Mouse (Mus musculus) neutrophil, adult 5-6 weeks (primary cell): ENCODE results near the gene Lime1. TPM values are rescaled to one million over a fixed set of nuclear protein-coding genes. Genes with fewer than 3 reads are reported as not detected.

Source experiments
- ATAC-seq: fragments of 151-379, 151-347 bp; 2 replicates; pipeline ENCODE4 v1.8.0; 2017; ENCODE audit warnings: mild to moderate bottlenecking, moderate TSS enrichment; ENCODE audit not compliant: insufficient number of reproducible peaks, poor library complexity, low FRiP score, severe bottlenecking; ENCODE audit errors: extremely low read depth
- total RNA-seq: library from RNA; stranded (forward); fragments of 200-1000 nt; gene quantifications from 2 replicates; pipeline ENCODE4 v1.2.3, GENCODE M21; 2017

The Lime1 gene
- 54.9 and 70.6 TPM in 2 replicates for total RNA-seq

DNA sequence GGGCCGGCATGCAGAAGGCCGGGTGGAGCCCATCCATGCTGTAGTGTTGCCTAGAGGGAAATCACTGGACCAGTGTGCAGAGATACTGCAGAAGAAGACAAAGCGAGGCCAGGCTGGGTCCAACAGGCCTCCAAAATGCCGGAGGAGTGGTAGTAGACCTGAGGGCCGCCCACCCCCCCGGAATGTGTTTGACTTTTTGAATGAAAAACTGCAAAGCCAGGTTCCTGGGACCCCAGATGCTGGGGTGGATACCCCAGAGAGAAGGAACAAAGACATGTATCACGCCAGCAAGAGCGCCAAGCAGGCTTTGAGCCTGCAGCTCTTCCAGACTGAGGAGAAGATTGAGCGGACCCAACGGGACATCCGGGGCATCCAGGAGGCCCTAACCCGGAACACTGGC lies at the start of gene Lime1:
Lime1 (plus strand) TSS at position 301 of the 400 bp plus-strand sequence.
- no peak for ATAC-seq

DNA sequence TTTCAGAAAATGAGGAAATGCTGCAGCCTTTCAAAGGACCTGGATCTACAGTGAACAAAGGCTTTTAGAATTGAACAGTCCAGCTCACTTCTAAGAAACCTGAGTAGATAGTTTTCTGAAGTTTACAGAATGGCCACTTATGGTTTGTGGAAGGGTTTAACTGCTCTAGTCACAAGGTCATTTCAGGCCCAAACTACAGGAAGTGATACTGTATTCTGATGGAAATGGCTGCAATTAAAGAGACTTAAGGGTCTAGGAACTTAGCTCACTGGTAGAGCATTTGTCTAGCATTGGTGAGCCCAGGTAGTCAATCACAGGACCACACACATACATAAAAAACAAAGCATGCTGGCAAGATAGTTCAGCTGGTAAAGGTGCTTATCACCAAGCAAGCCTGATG lies 47.3 kb upstream of the Lime1 start:
- no peak for ATAC-seq

- ATAC-seq, result peak; percentile 91
Observed at GRCm38 (mm10) chr2:181334023-181334422, 45.9 kb upstream of the Lime1 start.

GRCm38 (mm10) chr2:181340426-181340825 lies 39.5 kb upstream of the Lime1 start:
- ATAC-seq, result no peak

DNA sequence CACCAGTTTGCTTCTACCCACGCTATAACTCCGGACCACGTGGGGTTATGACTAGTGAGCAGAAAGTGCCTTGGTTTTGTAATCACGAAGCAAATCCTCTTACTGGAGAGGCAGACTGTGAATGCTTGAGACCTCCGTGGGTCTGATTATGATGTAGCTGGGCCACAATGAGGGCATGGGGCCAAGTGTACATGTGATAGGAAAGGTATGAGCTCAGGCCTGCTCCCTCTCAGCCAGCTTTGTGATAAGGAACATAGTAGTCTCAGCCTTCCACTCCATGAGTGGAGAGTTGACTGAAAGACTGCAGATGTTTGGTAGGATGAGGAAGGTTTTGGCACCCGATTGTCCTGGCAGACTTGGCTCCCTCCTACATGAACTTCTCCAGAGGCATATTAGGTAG lies 37.1 kb upstream of the Lime1 start:
- ATAC-seq, result no peak

GRCm38 (mm10) chr2:181356780-181357179 lies 23.1 kb upstream of the Lime1 start:
- no peak for ATAC-seq

DNA sequence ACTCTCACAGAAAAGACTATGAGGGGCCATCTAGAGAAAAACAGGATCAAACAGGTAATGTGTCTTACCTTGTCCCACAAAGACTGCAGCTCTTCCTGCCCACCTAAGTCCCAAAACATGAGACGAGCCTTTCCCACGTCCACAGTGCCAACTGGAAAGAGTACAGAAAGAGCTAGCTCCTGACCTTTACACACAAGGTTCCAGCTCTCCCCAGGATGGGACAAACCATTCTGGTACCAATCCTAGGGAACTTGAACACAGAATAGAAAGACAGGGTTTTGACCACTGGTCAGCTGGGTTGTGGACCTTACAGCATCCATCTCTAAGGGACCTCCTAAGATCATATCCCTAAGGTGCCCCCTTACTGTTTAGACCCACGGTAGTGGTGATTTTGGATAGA lies 15.9 kb upstream of the Lime1 start:
- no peak for ATAC-seq

DNA sequence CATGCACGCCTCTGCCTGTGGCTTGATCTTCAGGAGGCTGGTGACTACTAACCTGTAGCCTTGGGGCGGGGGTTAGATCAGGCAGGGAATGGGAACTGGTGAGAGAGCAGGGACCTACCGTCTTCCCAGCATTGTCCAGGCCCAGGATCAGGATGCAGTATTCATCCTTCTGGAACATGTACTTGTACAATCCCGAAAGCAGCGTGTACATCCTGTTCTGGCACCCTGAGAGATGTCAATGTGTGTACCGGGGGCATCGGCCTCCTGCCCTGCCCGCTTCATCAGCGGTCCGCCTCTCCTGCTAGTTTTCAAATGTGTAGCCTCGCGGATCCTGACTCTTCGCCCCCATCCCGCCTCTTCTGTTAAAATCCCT lies 15.4 kb upstream of the Lime1 start:
- no peak for ATAC-seq

DNA sequence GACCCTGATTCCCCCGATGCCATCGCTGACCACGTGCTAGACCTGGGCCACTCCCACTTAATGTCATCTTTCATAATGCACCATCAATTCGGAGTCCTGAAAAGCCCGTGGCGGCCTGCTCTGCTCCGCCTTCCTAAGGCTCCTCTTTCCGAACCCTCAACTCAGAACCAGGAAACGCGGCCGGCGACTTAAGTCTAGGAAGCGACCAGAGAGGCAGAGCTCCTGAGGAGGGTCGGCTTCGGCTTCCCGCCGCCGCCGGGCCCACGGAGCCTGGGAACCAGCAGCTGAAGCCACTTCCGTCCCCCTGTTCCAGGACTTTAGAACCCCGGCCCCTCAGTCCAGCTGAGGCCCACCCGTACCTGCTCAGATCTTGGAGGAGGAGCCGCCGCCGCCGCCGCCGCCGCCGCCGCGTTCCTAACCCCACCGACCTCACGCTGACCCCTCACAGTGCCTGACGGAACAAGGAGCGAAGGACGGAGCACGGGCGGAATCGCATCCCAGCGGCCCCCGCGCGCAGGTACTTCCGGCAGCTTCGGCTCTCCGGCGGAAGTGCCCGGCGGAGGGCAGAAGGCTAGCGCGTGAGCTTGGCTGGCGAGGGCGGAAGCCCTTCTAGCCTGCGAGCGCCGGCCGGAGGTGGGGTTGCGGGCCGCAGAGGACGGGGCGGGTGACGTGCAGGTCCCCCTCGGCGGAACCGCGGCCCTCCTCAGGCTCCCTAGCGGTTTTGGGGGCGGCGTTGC lies 14.8 kb upstream of the Lime1 start, which contains the start of the genes Zgpat and Arfrp1:
Zgpat (plus strand) TSS at position 69 of the 737 bp plus-strand sequence.
Arfrp1 (minus strand) TSS at position 545 of the 737 bp plus-strand sequence.
- peak; percentile 86 for ATAC-seq

- ATAC-seq, result peak; percentile 14; the same call in 1 of the 2 replicates
Observed at GRCm38 (mm10) chr2:181365655-181366075, 14.2 kb upstream of the Lime1 start.

- ATAC-seq, result no peak
Observed at GRCm38 (mm10) chr2:181370001-181370400, 9.9 kb upstream of the Lime1 start.

GRCm38 (mm10) chr2:181375787-181376186 lies 4.1 kb upstream of the Lime1 start:
- ATAC-seq, result peak; percentile 46; the same call in 1 of the 2 replicates

DNA sequence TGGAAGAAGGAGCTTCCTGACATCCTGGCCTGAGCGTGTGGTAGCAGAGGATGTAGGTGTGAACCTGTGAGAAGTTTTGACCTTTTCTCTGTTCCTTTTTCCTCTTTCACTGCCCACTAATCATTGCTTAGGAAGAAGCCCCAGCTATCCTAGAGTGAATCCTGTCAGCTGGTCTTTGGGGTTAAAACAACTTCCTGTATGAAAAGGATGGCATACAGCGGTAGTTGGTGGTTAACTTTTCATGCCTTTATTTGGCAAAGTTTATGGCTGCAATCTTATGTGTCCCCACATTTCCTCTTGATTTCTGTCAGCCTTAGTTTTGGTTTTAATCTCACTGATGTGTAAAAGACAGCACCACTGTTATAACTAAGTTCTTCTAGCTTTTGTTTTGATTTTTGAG lies 2.6 kb upstream of the Lime1 start:
- ATAC-seq, result no peak

DNA sequence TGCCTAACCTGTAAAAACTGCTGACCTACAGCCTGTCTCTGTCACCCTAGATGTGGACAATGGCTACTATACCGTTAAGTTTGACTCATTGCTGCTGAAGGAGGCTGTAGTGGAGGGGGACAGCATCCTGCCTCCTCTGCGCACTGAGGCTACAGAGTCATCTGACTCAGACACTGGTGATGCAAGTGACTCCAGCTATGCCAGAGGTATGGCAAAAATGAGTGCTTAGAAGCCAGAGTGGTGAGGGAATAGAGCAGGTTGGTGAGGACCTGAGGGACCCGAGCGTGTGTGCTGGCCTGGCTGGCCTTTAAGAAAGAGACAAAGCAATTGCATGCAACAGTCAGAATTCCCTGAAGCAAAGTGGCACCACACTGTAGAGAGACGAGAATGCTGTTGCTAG lies 1.2 kb upstream of the Lime1 start:
- no peak for ATAC-seq

DNA sequence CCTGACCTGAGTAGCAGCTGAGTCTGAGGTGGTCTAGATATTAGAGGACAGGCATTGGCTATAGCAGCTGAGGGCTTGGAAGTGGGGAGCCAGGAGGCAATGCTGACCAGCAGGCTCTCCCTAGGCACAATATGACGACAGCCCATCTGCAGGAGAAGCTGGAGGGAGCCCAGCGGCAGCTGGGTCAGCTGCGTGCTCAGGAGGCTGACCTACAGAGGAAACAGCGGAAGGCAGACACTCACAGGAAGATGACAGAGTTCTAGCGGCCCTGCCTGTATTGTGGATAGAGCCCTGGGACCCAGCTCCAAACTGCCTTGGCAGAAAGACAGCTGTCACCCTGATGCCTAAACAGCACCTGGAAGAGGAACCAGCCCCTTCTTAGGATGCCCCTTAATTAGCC lies 373 bp downstream of the Lime1 start:
- ATAC-seq, result no peak

GRCm38 (mm10) chr2:181381107-181381506 lies 1.2 kb downstream of the Lime1 start:
- ATAC-seq, result peak; percentile 40; the same call in 1 of the 2 replicates

GRCm38 (mm10) chr2:181381631-181382306 lies 1.9 kb downstream of the Lime1 start:
- ATAC-seq, result no peak

DNA sequence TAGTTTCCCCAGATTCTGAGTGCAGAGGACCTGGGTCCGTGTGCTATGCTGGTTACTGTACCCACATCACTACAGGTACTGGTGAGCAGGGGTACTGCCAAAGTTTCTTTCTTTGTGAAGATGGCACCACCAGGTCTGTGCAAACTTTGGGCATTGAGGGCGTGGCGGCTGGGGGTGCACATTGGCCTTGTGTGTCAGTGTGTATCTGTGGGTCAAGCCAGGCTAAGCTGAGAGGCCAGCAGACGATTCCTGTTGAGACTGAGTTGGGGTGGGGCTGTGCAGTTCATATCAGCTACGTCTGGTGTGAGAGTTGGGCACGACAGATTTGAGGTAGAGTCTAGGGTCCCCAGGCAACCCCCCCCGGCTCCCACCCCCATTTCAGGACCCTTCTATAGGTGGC lies 4.6 kb downstream of the Lime1 start:
- ATAC-seq, result no peak

GRCm38 (mm10) chr2:181384919-181385391 lies 5.1 kb downstream of the Lime1 start:
- no peak for ATAC-seq

DNA sequence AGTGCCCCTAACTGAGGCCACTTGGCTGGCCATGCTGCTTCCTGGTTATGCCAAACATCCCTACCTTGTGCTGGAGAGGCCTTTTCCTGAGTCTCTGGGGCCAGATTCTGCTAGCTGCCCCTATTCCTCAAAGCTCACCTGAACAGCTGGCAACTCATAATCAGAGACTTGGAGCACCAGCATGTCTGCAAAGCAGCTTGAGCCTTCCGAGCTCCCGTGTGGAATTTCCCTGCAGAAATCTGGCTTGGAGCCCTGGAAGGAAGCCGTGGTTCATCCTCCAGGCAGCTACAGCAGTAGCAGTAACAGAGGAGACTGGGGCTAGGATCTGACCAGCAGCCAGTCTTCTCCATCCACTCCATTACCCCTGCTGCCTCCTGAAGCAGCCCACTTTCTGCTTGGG lies 6.0 kb downstream of the Lime1 start:
- no peak for ATAC-seq
